Mouse (Mus musculus) left cerebral cortex, adult 18-20 months (tissue): Measurements from ENCODE around the gene St13. TPM values are rescaled to one million over a fixed set of nuclear protein-coding genes. Genes with fewer than 3 reads are reported as not detected.
A peak's percentile ranks its signal among the peaks of the same experiment; 100 is the strongest.
"Not testable (repeated sequence)": the region's sequence is repeated elsewhere in the genome, so short reads cannot be mapped to it uniquely, and the experiment has no call there.

Experiments
- DNase-seq, 2 experiments: peaks; one replicate each; pipeline ENCODE4 v3.0.0; 2021 to 2022; ENCODE audit warnings: low spot score in 2 of 2, mixed read lengths in 1 of 2
- long read RNA-seq, 2 experiments: library from polyadenylated mRNA; stranded (forward); transcript quantifications; one replicate each; pipeline ENCODE4 v2.0.0; 2021
- total RNA-seq, 2 experiments: library from RNA; stranded (reverse); gene quantifications; 2 replicates each; pipeline ENCODE4 v1.2.3; 2021

St13 gene
- total RNA-seq, result 100 to 1,000 TPM; 173 to 174 TPM
- long read RNA-seq, experiment 1, transcript St13-205 (12 exons, 3,346 nt), result major isoform, 139 of 165 reads
- long read RNA-seq, experiment 1, partial matches to known transcripts, result 11 of 165 reads
- long read RNA-seq, experiment 1, other reads (novel, unspliced or antisense), result 15 of 165 reads
- long read RNA-seq, experiment 2, full-length matches to known transcripts, result 118 of 138 reads
- long read RNA-seq, experiment 2, partial matches to known transcripts, result 10 of 138 reads
- long read RNA-seq, experiment 2, other reads (novel, unspliced or antisense), result 10 of 138 reads

- DNase-seq, result peak; percentile 96 to 98
Observed at GRCm38 (mm10) chr15:81399638-81400315, at the start of gene St13, which contains the start of gene Xpnpep3. Gene St13, minus strand, starts transcription at chr15:81400077. Gene Xpnpep3, plus strand, starts transcription at chr15:81400138.

- peak; percentile 53 to 78 for DNase-seq
Observed at GRCm38 (mm10) chr15:81448463-81448862, 48.6 kb upstream of the St13 start.

DNA sequence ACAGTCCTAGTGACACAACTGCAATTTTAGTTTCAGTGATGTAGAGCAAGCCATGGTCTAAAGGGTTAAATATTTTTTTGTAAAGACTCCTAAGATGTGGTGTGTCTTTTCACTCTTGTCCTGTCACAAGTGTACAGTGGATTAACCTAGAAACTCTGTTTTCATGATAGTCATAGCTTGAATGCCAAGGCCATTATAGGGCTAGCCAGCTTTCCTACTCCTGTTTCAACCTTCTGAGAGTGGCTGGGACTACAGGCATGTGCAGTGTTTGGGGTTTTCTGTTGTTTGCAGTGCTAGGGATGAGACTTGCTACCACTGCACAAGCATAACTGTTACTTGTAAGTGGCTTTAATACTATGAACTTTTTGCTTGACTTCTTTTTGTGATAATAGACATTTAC, 39.4 kb upstream of the St13 start:
- DNase-seq, result no peak

DNA sequence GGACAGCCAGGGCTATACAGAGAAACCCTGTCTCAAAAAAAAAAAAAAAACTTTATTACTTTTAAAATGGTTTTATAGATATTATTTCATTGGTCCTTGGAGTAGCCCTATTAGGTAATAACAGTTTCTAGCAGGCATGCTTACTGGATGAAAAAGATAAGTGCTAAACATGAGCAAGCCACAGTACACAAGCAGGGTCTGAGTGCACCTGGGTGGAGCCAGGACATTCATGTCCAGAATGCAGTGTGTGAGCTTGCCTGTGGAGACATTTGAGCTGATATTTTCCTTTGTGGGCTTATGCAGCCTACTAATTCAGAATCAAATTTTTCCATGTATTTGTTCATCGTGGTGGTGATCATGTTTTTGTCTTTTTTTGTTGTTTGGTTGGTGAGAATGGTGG, 38.5 kb upstream of the St13 start:
- DNase-seq, result no peak

- no peak for DNase-seq
Observed at GRCm38 (mm10) chr15:81431195-81431594, 31.3 kb upstream of the St13 start.

- no peak for DNase-seq
Observed at GRCm38 (mm10) chr15:81427947-81428346, 28.1 kb upstream of the St13 start.

GRCm38 (mm10) chr15:81425311-81425710, 25.4 kb upstream of the St13 start:
- DNase-seq, result no peak

DNA sequence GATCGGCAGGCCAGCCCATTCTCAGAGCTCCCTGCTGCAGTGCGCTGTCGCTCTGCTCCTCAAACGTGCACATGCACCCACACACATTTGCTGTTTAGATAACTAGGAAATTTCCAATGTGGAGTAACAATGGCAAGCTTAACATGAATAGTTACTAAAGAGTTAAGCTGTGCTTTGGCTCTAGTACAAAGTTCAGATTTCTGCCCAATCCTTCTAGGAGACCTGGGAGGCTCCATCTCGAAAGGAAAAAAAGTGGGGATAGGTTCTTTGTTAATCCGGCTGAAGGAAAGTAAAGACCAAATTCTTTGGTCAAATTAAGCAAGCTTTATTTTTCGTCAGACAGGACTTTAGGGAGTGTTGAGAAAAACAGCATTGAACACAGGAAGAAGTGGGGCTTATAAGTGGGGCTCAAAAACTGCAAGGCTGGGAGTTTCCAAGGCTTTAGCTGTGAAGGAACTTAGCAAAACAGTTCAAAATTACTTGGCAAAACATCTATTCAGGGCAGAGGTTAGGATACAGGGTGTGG, 22.3 kb upstream of the St13 start:
- peak in 1 of 2 experiments; percentile 7 for DNase-seq

- no peak for DNase-seq
Observed at GRCm38 (mm10) chr15:81421454-81421853, 21.6 kb upstream of the St13 start.

DNA sequence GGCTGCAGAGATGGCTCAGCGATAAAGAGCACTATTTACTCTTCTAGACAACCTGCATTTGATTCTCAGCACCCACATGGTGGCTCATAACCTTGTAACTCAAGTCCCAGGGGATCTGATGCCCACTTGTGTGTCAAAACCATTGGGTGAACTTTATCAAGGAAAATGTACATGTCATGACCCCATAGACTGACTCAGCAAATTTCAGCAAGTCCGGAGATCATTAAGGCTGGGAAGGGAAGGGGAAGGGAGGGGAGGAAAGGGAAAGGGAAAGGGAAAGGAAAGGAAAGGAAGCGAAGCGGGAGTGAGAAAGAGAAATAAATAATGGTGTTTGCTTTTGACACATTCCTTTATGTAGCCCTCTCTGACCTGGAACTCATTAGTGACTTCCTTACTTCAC, 18.2 kb upstream of the St13 start:
- no peak for DNase-seq

- not testable (repeated sequence) for DNase-seq
Observed at GRCm38 (mm10) chr15:81416763-81417310, 17.0 kb upstream of the St13 start.

DNA sequence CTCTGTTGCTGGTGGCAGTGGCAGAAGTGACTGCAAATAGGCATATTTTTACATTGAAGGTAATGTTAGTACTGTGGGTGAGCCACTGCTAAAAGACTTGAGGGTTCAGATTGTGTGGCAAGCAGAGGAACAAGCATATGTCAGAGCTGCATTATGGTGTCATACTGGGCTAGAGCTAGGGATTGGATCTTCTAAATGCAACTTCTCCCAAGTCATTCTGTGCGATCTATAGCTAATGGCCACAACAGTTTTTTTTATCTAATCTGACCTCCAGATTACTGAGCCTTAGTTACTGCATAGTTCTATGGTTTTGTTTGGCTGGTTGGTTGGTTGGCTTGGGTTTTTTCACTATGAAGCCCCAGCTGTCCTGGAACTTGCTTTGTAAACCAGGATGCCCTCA, 8.3 kb upstream of the St13 start, which contains the start of gene Dnajb7:
TSS of gene Dnajb7 (minus strand) at position 101 of the 400 bp plus-strand sequence.
- no peak for DNase-seq

DNA sequence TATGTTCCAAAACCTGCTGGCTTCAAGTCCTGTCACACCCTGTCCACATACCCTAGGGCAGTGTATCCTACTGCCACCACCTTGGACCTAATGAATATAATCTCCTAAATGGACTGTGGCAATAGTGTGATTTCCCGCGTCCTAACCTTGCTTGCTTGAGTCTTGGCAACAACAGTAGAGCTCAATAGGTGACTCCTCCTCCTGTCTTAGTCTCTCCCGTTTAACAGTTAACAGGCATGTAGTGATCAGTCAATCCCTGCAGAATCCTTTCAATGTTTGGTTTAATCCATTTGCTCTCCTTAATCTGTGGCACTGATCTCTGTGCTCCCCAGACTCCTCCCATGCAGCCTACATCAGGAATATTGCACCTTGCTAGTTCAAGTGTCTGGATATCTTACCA, 5.1 kb upstream of the St13 start:
- DNase-seq, result no peak

- no peak for DNase-seq
Observed at GRCm38 (mm10) chr15:81399297-81399637, 610 bp downstream of the St13 start.

DNA sequence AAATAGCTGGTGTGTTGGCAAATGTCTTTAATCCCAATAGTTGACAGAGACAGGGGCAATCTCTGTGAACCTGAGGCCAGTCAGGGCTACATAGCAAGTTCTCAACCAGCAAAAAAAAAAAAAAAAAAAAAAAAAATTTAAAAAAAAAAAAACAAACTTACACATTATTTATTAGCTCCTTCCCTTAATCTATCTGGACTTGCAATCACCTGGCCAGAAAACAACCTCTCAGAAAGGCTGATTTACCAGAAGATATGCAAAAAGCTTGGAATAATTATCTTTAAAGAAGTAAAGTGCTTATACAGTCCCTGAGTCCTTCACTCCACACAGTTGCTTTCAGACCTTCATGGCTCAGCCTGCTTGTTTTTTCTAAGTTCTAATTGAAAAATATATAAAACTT, 1.7 kb downstream of the St13 start:
- no peak for DNase-seq

GRCm38 (mm10) chr15:81394211-81394915, 5.5 kb downstream of the St13 start:
- DNase-seq, result no peak

- peak; percentile 45 to 65 for DNase-seq
Observed at GRCm38 (mm10) chr15:81392997-81393396, 6.9 kb downstream of the St13 start.

DNA sequence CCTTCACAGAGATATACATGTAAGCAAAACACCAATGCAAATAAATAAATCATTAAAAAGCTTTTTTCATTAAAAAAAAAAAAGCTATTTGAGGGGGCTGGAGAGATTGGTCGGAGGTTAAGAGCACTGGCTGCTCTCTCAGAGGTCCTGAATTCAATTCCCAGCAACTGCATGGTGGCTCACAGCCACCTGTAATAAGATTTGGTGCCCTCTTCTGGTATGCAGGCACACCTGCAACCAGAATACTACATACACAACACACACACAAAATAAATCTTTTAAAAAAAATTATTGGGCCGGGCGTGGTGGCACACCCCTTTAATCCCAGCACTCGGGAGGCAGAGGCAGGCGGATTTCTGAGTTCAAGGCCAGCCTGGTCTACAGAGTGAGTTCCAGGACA, 13.6 kb downstream of the St13 start:
- no peak for DNase-seq

DNA sequence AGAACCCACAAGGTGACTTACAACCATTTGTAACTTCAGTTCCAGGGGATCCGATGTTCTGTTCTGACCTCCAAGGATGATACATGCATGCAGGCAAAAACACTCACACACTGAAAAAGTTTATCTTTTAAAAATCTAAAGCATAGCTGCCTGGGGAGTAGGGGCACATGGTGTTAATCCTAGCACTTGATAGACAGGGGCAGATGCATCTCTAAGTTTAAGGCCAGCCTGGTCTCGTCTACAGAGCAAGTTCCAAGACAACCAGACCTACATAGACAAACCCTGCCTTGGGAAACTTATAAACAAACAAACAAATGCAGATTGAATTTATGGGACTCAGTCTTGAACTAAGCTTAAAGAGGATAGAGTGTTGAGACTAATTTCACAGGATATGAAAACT, 21.0 kb downstream of the St13 start:
- no peak for DNase-seq

- no peak for DNase-seq
Observed at GRCm38 (mm10) chr15:81374621-81375020, 25.3 kb downstream of the St13 start.

- no peak for DNase-seq
Observed at GRCm38 (mm10) chr15:81370356-81370755, 29.5 kb downstream of the St13 start.

DNA sequence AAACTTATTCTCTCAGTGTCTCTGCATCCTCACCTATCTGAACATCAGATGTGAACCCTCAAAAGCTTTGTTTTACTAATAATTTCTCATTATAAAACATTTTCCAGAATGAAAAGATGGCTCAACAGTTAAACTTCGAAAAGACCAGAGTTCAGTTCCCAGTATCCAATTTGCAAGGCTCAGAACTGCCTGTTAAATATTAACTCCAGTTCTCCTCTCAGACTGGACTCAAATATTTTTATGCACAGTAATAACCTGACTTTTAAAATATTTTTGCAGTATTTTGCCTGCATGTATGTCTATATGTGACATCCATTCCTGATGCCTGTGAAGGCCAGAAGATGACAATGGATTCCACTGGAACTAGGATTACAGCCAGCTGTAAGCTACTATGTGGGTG, 31.3 kb downstream of the St13 start:
- DNase-seq, result no peak
